Mouse (Mus musculus) C2C12 (cell line): ENCODE results near the gene Myh10. TPM values are rescaled to one million over a fixed set of nuclear protein-coding genes. Genes with fewer than 3 reads are reported as not detected.

Experiments
- H3K27me3 ChIP-seq: one replicate; pipeline ENCODE4 v1.6.1; 2011; ENCODE audit not compliant: control insufficient read depth, insufficient read depth, insufficient read length
- H3K36me3 ChIP-seq: one replicate; pipeline ENCODE4 v1.6.1; 2011; ENCODE audit not compliant: control insufficient read depth, insufficient read depth
- H3K4me3 ChIP-seq: one replicate; pipeline ENCODE4 v1.5.1; 2011; ENCODE audit warnings: mild to moderate bottlenecking, control low read depth; ENCODE audit not compliant: poor library complexity, insufficient read depth, severe bottlenecking
- H3K79me2 ChIP-seq: one replicate; pipeline ENCODE4 v1.6.1; 2011; ENCODE audit not compliant: control insufficient read depth, insufficient read depth
- H3K79me3 ChIP-seq: one replicate; pipeline ENCODE4 v1.6.1; 2011; ENCODE audit warnings: low read depth, control low read depth
- H3ac ChIP-seq: one replicate; pipeline ENCODE3; 2011; ENCODE audit warnings: low read depth; ENCODE audit not compliant: control insufficient read depth, insufficient read length
- CEBPB ChIP-seq: IDR thresholded peaks from one replicate; pipeline ENCODE4 v1.6.1; 2011; ENCODE audit warnings: low read depth, mild to moderate bottlenecking, control low read depth, moderate library complexity
- CTCF ChIP-seq: IDR thresholded peaks from one replicate; pipeline ENCODE4 v1.5.1; 2011; ENCODE audit not compliant: control insufficient read depth, insufficient read depth, insufficient read length
- FOSL1 ChIP-seq: IDR thresholded peaks from one replicate; pipeline ENCODE4 v1.8.0; 2011; ENCODE audit warnings: mild to moderate bottlenecking, low read length; ENCODE audit not compliant: poor library complexity, insufficient read depth, severe bottlenecking
- MAX ChIP-seq: IDR thresholded peaks from one replicate; pipeline ENCODE4 v1.6.1; 2011; ENCODE audit warnings: mild to moderate bottlenecking, control low read depth
- MYOD1 ChIP-seq: IDR thresholded peaks from one replicate; pipeline ENCODE4 v1.6.1; 2011; ENCODE audit warnings: low read depth; ENCODE audit not compliant: control insufficient read depth, insufficient read length
- MYOG ChIP-seq: IDR thresholded peaks from one replicate; pipeline ENCODE4 v1.6.1; 2011; ENCODE audit not compliant: control insufficient read depth, insufficient read length; ENCODE audit errors: extremely low read depth
- USF1 ChIP-seq: IDR thresholded peaks from one replicate; pipeline ENCODE4 v1.6.1; 2011; ENCODE audit warnings: low read depth, mild to moderate bottlenecking, control low read depth, moderate library complexity
- polyA plus RNA-seq: library from polyadenylated mRNA; unstranded; fragments of >200 nt; fragmentation: generic; extraction: Trizol; gene quantifications from one replicate; pipeline ENCODE4 v1.2.1, GENCODE M21; 2012; ENCODE audit warnings: missing spikeins

Gene Myh10
- polyA plus RNA-seq, 1 experiment, result 40.0 TPM

DNA sequence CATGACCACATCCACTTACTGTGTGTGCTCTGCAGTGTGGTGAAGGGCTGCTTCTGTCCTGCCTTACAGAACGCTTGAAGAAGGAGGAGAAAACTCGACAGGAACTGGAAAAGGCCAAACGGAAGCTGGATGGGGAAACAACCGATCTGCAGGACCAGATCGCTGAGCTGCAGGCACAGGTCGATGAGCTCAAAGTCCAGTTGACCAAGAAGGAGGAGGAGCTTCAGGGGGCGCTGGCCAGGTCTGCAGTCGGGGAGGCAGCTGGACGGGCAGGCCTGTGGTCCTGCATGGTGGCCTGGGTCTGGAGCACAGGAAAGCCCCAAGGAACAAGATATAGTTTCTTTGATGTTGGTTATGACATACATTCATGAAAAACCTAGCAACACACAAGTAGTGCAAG lies 100.4 kb downstream of the Myh10 start:
- TF ChIP-seq MYOD1 (no peak), CEBPB (no peak), FOSL1 (no peak), MYOG (no peak), CTCF (no peak), USF1 (no peak), MAX (no peak)
- no peak overlapping the region for H3K4me3 ChIP-seq
- peaks cover 85% of the 10 kb centered on the region for H3K36me3 ChIP-seq
- H3K79me3 ChIP-seq, result no peaks in the 10 kb centered on the region
- no peak overlapping the region for H3ac ChIP-seq
- no peaks in the 10 kb centered on the region for H3K79me2 ChIP-seq
- no peaks in the 10 kb centered on the region for H3K27me3 ChIP-seq

GRCm38 (mm10) chr11:68798258-68798657 lies 106.9 kb downstream of the Myh10 start:
- Histone ChIP-seq H3K79me3 (no peaks in the 10 kb centered on the region), H3ac (no peak overlapping the region), H3K27me3 (no peaks in the 10 kb centered on the region), H3K36me3 (peaks cover 81% of the 10 kb centered on the region), H3K4me3 (no peak overlapping the region), H3K79me2 (no peaks in the 10 kb centered on the region)
- no peak for TF ChIP-seq MAX
- TF ChIP-seq MYOG, result no peak
- TF ChIP-seq MYOD1, result no peak
- TF ChIP-seq USF1, result no peak
- TF ChIP-seq CEBPB, result no peak
- no peak for TF ChIP-seq FOSL1
- no peak for TF ChIP-seq CTCF

- Histone ChIP-seq H3K27me3 (no peaks in the 10 kb centered on the region), H3K79me3 (no peaks in the 10 kb centered on the region), H3ac (no peak overlapping the region), H3K79me2 (no peaks in the 10 kb centered on the region), H3K4me3 (no peak overlapping the region), H3K36me3 (peaks cover 82% of the 10 kb centered on the region)
- no peak for TF ChIP-seq MYOD1
- TF ChIP-seq FOSL1, result no peak
- no peak for TF ChIP-seq USF1
- no peak for TF ChIP-seq MAX
- no peak for TF ChIP-seq CEBPB
- no peak for TF ChIP-seq CTCF
- TF ChIP-seq MYOG, result no peak
Measured at GRCm38 (mm10) chr11:68805148-68805547, 113.8 kb downstream of the Myh10 start.

DNA sequence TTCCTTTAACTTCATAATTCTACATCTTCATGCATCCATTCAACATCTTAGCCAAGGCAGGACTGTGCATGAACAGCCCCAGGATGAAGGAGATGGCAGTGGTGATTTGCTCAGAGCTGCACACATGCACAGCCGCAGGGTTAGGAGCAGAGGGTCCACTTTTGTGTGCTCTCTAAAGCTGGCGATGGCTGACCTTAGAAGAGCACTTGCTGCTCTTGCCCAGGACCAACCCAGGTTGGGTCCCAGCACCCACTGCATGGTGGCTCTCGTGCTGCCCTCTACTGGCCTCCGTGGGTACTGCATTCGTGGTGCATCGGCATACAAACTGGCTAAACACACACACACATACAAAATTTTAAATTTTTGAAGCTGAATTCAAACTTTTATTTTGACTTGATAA lies 116.4 kb downstream of the Myh10 start:
- Histone ChIP-seq H3K79me3 (no peaks in the 10 kb centered on the region), H3K79me2 (no peaks in the 10 kb centered on the region), H3K36me3 (peaks cover 86% of the 10 kb centered on the region), H3K27me3 (no peaks in the 10 kb centered on the region), H3K4me3 (no peak overlapping the region), H3ac (no peak overlapping the region)
- TF ChIP-seq CTCF (peak; percentile 87), MYOG (no peak)

- Histone ChIP-seq H3K79me2 (no peaks in the 10 kb centered on the region), H3K4me3 (no peak overlapping the region), H3K27me3 (no peaks in the 10 kb centered on the region), H3K36me3 (peaks cover 89% of the 10 kb centered on the region), H3ac (no peak overlapping the region), H3K79me3 (no peaks in the 10 kb centered on the region)
- TF ChIP-seq CTCF (no peak), MAX (no peak), USF1 (no peak), MYOD1 (no peak), MYOG (no peak), FOSL1 (no peak), CEBPB (no peak)
Measured at GRCm38 (mm10) chr11:68811881-68812577, 120.7 kb downstream of the Myh10 start.

GRCm38 (mm10) chr11:68818416-68818815 lies 127.1 kb downstream of the Myh10 start:
- TF ChIP-seq CTCF (no peak), USF1 (no peak), MAX (no peak), MYOD1 (no peak), MYOG (no peak), FOSL1 (no peak), CEBPB (no peak)
- Histone ChIP-seq H3ac (no peak overlapping the region), H3K79me2 (no peaks in the 10 kb centered on the region), H3K36me3 (peaks cover 80% of the 10 kb centered on the region), H3K27me3 (no peaks in the 10 kb centered on the region), H3K79me3 (no peaks in the 10 kb centered on the region), H3K4me3 (no peak overlapping the region)
